Mouse (Mus musculus) liver, embryonic 16.5 days (tissue): ENCODE measurements at regions not wholly inside any gene's neighbourhood (a gene's known extent, or its start where the extent isn't known, plus 50 kb on each side); places are given as distances from the start of the nearest gene placed in this dataset.

Experiments used
- ATAC-seq: fragments of 200-750 bp; cut with Nextera tagmentation; 2 replicates; pipeline ENCODE4 v1.8.0; 2017; ENCODE audit warnings: low read depth, mild to moderate bottlenecking, moderate number of reproducible peaks, moderate library complexity
- H3K27ac ChIP-seq: fragments of 300-500 bp; sonication (generic); 2 replicates; pipeline ENCODE4 v1.5.1; 2014; ENCODE audit warnings: mild to moderate bottlenecking, low read length
- H3K27me3 ChIP-seq: fragments of 300-500 bp; sonication (generic); 2 replicates; pipeline ENCODE4 v1.6.1; 2014; ENCODE audit warnings: low read depth, low read length, mixed read lengths; ENCODE audit not compliant: control insufficient read depth, insufficient read depth
- H3K36me3 ChIP-seq: fragments of 300-500 bp; sonication (generic); 2 replicates; pipeline ENCODE4 v1.6.1; 2014; ENCODE audit warnings: mild to moderate bottlenecking; ENCODE audit not compliant: control insufficient read depth, insufficient read depth
- H3K4me1 ChIP-seq: fragments of 300-500 bp; sonication (generic); 2 replicates; pipeline ENCODE4 v1.6.1; 2014; ENCODE audit warnings: low read depth, low read length, mixed read lengths; ENCODE audit not compliant: control insufficient read depth
- H3K4me2 ChIP-seq: fragments of 300-500 bp; sonication (generic); 2 replicates; pipeline ENCODE4 v1.6.1; 2014; ENCODE audit warnings: low read depth, low read length, mixed read lengths
- H3K4me3 ChIP-seq: fragments of 300-500 bp; sonication (generic); 2 replicates; pipeline ENCODE4 v1.5.1; 2014; ENCODE audit warnings: low read depth, mild to moderate bottlenecking, low read length
- H3K9ac ChIP-seq: fragments of 300-500 bp; sonication (generic); 2 replicates; pipeline ENCODE4 v1.6.1; 2014; ENCODE audit warnings: low read depth, low read length
- H3K9me3 ChIP-seq: fragments of 300-500 bp; sonication (generic); replicated peaks from 2 replicates; pipeline ENCODE4 v1.6.1; 2016; ENCODE audit warnings: low read length; ENCODE audit not compliant: control insufficient read depth
- WGBS: fragments of 180-500 bp; shearing (Covaris S2); extraction: QIAGEN DNeasy Blood & Tissue Kit; methylation state at CpG from one replicate; pipeline ENCODE4 v1.1.7; 2014; ENCODE audit not compliant: insufficient replicate concordance; 5-methylcytosine and 5-hydroxymethylcytosine counted together

DNA sequence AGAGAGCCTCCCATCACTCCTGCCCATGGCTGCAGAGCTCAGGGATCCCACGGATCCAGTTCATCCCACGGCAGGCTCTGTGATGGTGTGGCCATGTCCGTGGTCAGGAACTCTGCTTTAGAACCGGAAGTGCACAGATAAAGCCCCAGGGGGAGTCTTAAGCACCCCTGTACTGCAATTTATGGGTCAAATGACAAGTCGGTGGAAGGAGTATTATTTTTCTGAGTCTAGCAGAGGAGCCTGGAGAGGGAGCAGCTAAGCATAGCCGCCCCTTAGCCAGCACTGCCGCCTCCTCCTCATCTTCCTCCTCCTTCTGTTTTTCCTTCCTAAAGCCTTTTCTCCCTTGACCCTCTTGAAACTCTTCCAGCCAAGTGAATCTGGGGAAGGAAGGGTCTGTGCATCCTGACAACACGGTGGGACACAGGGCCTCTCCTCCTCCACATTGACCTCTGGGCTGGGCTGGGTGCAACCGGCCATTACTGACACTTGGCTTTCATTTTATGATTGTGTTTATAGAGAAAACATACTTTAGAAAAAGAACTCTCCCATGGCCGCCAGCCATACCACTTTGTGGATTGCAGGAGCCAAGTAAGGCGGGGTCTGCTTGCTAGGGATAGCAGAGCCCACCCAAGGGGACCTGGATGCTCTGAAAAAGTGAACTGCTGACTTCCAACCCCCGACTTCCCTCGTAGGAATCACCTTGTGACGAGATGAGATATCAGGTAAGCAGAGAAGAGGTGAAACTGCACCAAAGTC, 494.3 kb downstream of the Ccdc171 start:
- Histone ChIP-seq H3K4me1 (no peaks in the 10 kb centered on the region), H3K9me3 (no peaks in the 10 kb centered on the region), H3K9ac (no peak overlapping the region), H3K27me3 (no peaks in the 10 kb centered on the region), H3K27ac (no peak overlapping the region), H3K36me3 (no peaks in the 10 kb centered on the region), H3K4me3 (no peak overlapping the region), H3K4me2 (no peak overlapping the region)
- 51% methylated on average over 14 of the region's 14 CpGs for WGBS
- no peak for ATAC-seq

DNA sequence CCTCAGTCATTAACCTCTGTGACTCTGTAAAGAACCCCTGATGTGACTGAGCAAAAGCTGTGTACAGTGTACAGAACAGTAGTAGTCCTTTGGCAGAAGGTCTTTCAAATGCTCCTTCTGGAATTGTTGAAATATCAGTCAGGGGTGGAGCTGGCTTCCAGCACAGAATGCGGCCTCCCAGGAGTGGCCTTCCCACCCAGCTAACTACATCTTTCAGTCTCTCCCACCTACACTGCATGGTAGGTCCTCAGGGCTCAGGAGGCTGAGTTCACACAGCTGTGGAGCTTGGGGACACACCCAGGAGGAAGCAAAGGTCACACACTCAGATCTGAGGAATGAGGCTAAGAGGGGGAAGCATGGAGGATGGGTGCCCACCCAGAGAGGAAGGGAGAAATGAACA, 495.3 kb downstream of the Ccdc171 start:
- no peaks in the 10 kb centered on the region for H3K27me3 ChIP-seq
- H3K36me3 ChIP-seq: no peaks in the 10 kb centered on the region
- no peak overlapping the region for H3K4me2 ChIP-seq
- H3K9ac ChIP-seq: no peak overlapping the region
- H3K4me3 ChIP-seq: no peak overlapping the region
- no peaks in the 10 kb centered on the region for H3K4me1 ChIP-seq
- WGBS: 52% methylated on average over 1 of the region's 1 CpGs
- no peak overlapping the region for H3K27ac ChIP-seq
- ATAC-seq: no peak
- H3K9me3 ChIP-seq: no peaks in the 10 kb centered on the region

DNA sequence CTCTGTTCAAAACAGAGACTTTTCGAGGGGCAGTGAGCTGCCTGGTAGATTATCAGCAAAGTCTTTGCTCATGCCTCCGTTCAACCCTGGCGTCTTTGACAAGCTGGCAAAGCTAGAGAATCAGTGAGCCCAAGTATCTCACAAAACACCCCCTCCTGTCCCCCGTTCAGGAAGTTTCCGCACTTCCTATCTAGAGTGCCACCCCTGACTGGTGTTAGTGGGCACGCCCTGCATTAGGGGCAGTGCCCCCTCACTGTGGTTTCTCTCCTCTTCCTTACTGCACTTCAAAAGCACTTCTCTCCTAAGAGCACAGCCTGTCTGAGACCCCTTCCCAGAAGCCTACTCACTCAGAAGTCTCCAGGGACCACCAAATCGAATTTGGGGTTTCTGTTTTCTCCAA, 497.0 kb downstream of the Ccdc171 start:
- no peaks in the 10 kb centered on the region for H3K36me3 ChIP-seq
- H3K4me2 ChIP-seq: no peak overlapping the region
- no peaks in the 10 kb centered on the region for H3K4me1 ChIP-seq
- 23% methylated on average over 7 of the region's 7 CpGs for WGBS
- H3K27me3 ChIP-seq: no peaks in the 10 kb centered on the region
- no peak for ATAC-seq
- no peak overlapping the region for H3K27ac ChIP-seq
- no peaks in the 10 kb centered on the region for H3K9me3 ChIP-seq
- H3K4me3 ChIP-seq: no peak overlapping the region
- H3K9ac ChIP-seq: no peak overlapping the region

DNA sequence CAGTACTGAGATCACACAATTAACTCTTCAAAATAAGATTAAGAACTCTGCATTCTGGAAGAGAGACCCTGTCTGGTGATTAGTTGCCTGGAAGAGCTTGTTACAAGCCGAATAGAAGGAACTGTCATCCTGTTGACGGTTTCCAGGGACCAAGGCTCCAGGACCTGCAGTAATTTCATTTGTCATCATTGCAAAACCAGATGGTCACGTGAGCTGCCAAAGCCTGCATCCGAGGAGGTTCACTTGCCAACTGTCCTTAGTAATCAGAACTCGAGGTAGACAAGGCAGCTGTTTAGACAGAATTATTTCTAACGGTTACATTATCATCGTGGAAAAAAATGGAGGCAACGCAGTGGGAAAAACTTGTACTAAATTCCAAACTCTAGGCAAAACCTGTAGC, 500.8 kb downstream of the Ccdc171 start:
- Histone ChIP-seq H3K36me3 (no peaks in the 10 kb centered on the region), H3K4me2 (no peak overlapping the region)

DNA sequence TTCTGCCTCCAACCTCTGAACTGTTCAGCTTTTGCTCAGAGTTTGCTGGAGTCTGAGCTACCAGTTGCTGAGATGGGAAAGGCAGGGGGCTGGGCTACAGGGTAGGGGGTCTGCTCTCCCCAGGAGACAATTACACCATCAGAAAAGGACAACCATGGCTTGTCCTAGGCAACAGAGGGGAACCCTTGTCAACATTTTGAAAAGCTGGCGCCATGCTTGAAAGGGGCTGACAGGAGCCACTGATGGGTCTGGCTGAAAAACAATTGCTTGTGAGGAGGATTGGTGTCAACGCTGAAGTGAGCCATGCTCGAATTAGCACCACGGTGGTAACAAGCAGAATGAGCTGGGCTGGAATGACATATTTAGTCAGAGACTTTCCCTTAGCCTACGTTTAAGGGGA, 502.8 kb downstream of the Ccdc171 start:
- no peak for ATAC-seq
- Histone ChIP-seq H3K27me3 (no peaks in the 10 kb centered on the region), H3K4me1 (no peaks in the 10 kb centered on the region), H3K4me2 (no peak overlapping the region), H3K36me3 (no peaks in the 10 kb centered on the region), H3K27ac (no peak overlapping the region), H3K9me3 (no peaks in the 10 kb centered on the region), H3K4me3 (no peak overlapping the region), H3K9ac (no peak overlapping the region)
- WGBS: 35% methylated on average over 5 of the region's 5 CpGs

More for the DNA sequence above, 500.8 kb downstream of the Ccdc171 start:
- no peaks in the 10 kb centered on the region for H3K9me3 ChIP-seq
- no peaks in the 10 kb centered on the region for H3K4me1 ChIP-seq
- no peak overlapping the region for H3K9ac ChIP-seq
- no peak overlapping the region for H3K27ac ChIP-seq
- ATAC-seq: no peak
- no peaks in the 10 kb centered on the region for H3K27me3 ChIP-seq
- 47% methylated on average over 8 of the region's 8 CpGs for WGBS
- H3K4me3 ChIP-seq: no peak overlapping the region

DNA sequence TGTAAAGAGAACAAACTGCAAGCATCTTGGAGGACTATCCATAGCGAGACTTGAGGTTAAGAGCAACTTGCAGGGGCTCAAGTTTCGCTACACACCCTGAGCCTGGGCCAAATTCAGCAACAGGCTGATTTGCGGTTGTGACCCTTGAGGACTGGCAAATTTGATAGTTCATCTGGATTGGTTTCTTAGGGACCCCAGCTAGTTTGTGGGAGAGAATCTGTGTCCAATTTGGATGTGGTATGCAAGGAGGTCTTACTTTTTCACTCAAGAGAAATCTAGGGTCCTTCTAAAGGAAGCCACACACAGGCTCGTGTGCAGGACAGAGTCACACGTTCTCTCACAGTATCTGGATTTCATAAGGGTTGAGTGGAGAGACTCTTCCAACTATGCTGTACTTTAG, 505.6 kb downstream of the Ccdc171 start:
- ATAC-seq: no peak
- Histone ChIP-seq H3K9me3 (no peaks in the 10 kb centered on the region), H3K4me3 (no peak overlapping the region), H3K27me3 (no peaks in the 10 kb centered on the region), H3K4me2 (no peak overlapping the region), H3K36me3 (no peaks in the 10 kb centered on the region), H3K27ac (no peak overlapping the region), H3K4me1 (no peaks in the 10 kb centered on the region), H3K9ac (no peak overlapping the region)
- 70% methylated on average over 5 of the region's 5 CpGs for WGBS

DNA sequence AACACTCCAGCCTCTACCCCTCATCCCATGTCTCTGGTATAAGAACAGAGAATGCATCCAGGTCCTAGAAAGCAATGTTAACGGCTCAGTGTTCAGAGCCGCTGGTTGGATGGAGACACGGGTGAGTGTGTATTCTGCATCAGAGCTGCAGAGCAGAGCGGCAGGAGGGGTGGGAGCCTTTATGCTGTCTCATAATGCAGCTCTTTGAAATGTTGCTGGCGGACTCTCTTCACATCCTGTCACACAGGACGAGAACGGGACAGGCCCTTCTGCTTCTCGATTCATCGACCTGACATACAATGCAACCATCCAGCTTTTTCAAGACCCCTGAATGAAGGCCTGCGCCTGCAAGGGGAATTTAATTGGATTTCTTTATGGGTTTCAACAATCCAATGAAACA, 507.2 kb downstream of the Ccdc171 start:
- no peak overlapping the region for H3K4me3 ChIP-seq
- H3K9ac ChIP-seq: no peak overlapping the region
- H3K4me2 ChIP-seq: no peak overlapping the region
- no peaks in the 10 kb centered on the region for H3K4me1 ChIP-seq
- H3K9me3 ChIP-seq: no peaks in the 10 kb centered on the region
- H3K27ac ChIP-seq: no peak overlapping the region
- ATAC-seq: no peak
- no peaks in the 10 kb centered on the region for H3K27me3 ChIP-seq
- no peaks in the 10 kb centered on the region for H3K36me3 ChIP-seq
- 63% methylated on average over 10 of the region's 10 CpGs for WGBS

DNA sequence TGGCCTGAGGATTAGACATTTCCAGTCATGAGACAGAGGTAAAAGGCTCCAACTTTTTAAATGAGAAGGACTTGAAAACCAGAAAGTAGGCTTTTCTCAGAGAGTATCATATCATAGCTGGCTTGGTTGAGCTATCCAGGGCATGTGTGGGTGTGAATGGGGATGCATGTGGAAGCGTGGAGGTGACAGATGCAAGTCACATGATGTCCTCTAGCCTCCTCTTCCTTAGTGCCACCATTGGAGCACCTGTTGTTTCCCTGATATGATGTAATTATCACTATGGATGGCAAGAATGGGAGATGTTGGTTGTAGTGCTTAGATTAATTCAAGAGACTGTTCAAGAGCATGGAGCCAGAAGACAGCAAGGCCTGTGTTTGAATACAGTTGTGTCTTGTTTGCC, 510.0 kb downstream of the Ccdc171 start:
- no peak overlapping the region for H3K4me2 ChIP-seq
- no peaks in the 10 kb centered on the region for H3K4me1 ChIP-seq
- 61% methylated on average over 1 of the region's 1 CpGs for WGBS
- no peaks in the 10 kb centered on the region for H3K27me3 ChIP-seq
- H3K9ac ChIP-seq: no peak overlapping the region
- no peaks in the 10 kb centered on the region for H3K36me3 ChIP-seq
- H3K27ac ChIP-seq: no peak overlapping the region
- no peak overlapping the region for H3K4me3 ChIP-seq
- ATAC-seq: no peak
- H3K9me3 ChIP-seq: no peaks in the 10 kb centered on the region

DNA sequence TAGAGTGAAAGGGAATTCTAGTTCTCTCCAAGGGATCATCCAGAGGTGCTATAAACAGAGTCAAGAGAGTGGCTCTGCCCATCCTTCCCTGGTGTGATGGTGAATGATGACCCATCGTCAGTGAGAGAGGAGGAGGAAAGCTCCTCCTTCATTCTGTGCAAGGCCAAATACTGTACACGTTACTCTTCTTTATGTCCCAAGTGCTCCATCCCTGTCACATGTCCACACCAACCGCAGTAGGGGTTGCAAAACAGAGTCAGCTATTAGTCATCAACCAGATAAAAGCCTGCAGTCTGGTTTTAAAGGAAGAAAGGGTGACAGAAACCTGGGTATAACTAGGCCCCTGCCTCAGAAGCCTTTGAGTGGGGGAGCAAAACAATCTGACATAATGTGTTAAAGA, 512.2 kb downstream of the Ccdc171 start:
- 60% methylated on average over 3 of the region's 3 CpGs for WGBS
- H3K9ac ChIP-seq: no peak overlapping the region
- no peaks in the 10 kb centered on the region for H3K9me3 ChIP-seq
- H3K27ac ChIP-seq: no peak overlapping the region
- H3K27me3 ChIP-seq: no peaks in the 10 kb centered on the region
- no peak overlapping the region for H3K4me3 ChIP-seq
- ATAC-seq: no peak
- no peaks in the 10 kb centered on the region for H3K4me1 ChIP-seq
- H3K36me3 ChIP-seq: no peaks in the 10 kb centered on the region
- no peak overlapping the region for H3K4me2 ChIP-seq
